ENCODE assay signal across 8 mouse cellular contexts in the genomic region with DNA sequence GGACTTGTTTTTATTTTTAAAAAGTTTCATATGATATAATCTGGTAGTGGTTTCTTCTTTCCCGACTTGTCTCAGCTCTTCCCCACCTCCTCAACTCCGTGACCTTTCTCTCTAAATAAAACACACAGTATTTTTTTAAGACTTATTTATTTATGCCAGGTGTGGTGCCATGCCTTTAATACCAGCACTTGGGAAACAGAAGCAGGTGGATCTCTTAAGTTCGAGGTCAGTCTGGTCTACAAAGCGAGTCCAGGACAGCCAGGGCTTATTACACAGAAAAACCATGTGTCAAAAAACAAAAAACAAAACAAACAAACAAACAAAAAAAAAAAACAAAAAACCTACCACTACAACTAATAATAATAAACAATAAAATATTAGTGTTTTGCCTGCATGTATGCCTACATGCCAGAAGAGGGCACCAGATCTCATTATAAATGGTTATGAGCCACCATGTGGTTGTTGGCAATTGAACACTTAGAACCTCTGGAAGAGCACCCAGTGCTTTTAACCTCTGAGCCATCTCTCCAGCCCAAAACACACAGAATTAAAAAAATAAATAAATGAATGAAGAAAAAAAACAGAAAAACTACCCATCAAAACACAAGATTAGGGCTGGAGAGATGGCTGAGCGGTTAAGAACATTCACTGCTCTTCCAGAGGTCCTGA. TPM values are rescaled to one million over a fixed set of nuclear protein-coding genes. Genes with fewer than 3 reads are reported as not detected.
DNase-seq lines count a peak whose midpoint lies in the region; ATAC-seq and TF ChIP-seq lines count a peak whose summit lies in the region.

No protein-coding gene starts in this region.

- intact Hi-C loops in gastrocnemius, adult 2 months (cut with DNase I): loop anchor here (2.0 to 10.0 kb wide), 2 partner anchors 19 to 675 kb away; a partner anchor contains a TSS
- intact Hi-C loops in gastrocnemius, postnatal 14 days (cut with DNase I; ENCODE audit: low total_unique reads): loop anchor here (5.0 kb wide), 1 partner anchor 113 kb away; no protein-coding TSS in a partner anchor

- WGBS in liver, embryonic 13.5 days (ENCODE audit: insufficient replicate concordance): 67% methylated on average over 5 of the region's 5 CpGs

- H3K4me3 ChIP-seq in gastrocnemius, adult 2 months: no peak overlapping the region
- no peak overlapping the region for H3K4me3 ChIP-seq in liver, embryonic 13.5 days (replicated peaks)

- H3K27me3 ChIP-seq in liver, embryonic 13.5 days: no peaks in the 10 kb centered on the region

- H3K9ac ChIP-seq in liver, embryonic 13.5 days: no peak overlapping the region

- TF ChIP-seq CTCF in gastrocnemius, adult 2 months (IDR thresholded peaks at IDR 0.05): peak; percentile 88

- H3K4me1 ChIP-seq in liver, embryonic 13.5 days (replicated peaks): peaks cover 49% of the 10 kb centered on the region

- peaks cover 18% of the 10 kb centered on the region for H3K36me3 ChIP-seq in liver, embryonic 13.5 days

- no peak for DNase-seq in gastrocnemius, adult 2 months
- DNase-seq in gastrocnemius, postnatal 14 days: no peak
- DNase-seq in 3134 (ENCODE audit: extremely low read depth, insufficient read length, low spot score) (peak; percentile 51), MN1 (ENCODE audit: low spot score) (peak; percentile 72)
- DNase-seq in liver, embryonic 13.5 days: no peak
- no peak for DNase-seq in frontal cortex, adult 2 months (ENCODE audit: extremely low spot score in 1 of 2, low spot score in 1 of 2)
- no peak for DNase-seq in layer of hippocampus, postnatal 36 days
- no peak for DNase-seq in spleen, adult 12 weeks (ENCODE audit: low spot score)

- H3K4me2 ChIP-seq in liver, embryonic 13.5 days: 0 out of 2 replicates have a peak overlapping the region, but pooled peaks have one; percentile 97

- no peak overlapping the region; the same call in 1 of the 2 replicates for H3K27ac ChIP-seq in gastrocnemius, adult 2 months
- H3K27ac ChIP-seq in liver, embryonic 13.5 days: no peak overlapping the region

- H3K9me3 ChIP-seq in liver, embryonic 13.5 days (replicated peaks): no peaks in the 10 kb centered on the region

- no peak for ATAC-seq in liver, embryonic 13.5 days (ENCODE audit: low read depth)

RNA-seq across cellular contexts. Expression of a gene that starts 1.4 kb away (rescaled TPM):
- total RNA-seq in gastrocnemius, adult 2 months (2021): 1 to 10 TPM; 6.6 to 8.9 TPM
- 1 to 10 TPM; 6.0 TPM for total RNA-seq in gastrocnemius, postnatal 14 days (2021)
- polyA plus RNA-seq in liver, embryonic 13.5 days (2015; fragmentation: Nextera tagmentation; extraction: Ambion mirVana): 15.1 and 17.3 TPM in 2 replicates
- polyA plus RNA-seq in frontal cortex, adult 2 months (2012; rRNA removed): 10.1 TPM in 2 replicates
- total RNA-seq in layer of hippocampus, postnatal 36 days (2021): 10 to 100 TPM; 10.4 to 11.1 TPM

RNA-seq across cellular contexts. Expression of a gene that starts 20.6 kb away (rescaled TPM):
- 10 to 100 TPM; 18.3 to 21.1 TPM for total RNA-seq in gastrocnemius, adult 2 months (2021)
- total RNA-seq in gastrocnemius, postnatal 14 days (2021): 10 to 100 TPM; 14.6 to 16.0 TPM
- polyA plus RNA-seq in liver, embryonic 13.5 days (2015; fragmentation: Nextera tagmentation; extraction: Ambion mirVana): 15.5 and 20.4 TPM in 2 replicates
- polyA plus RNA-seq in frontal cortex, adult 2 months (2012; rRNA removed): 84.4 and 85.5 TPM in 2 replicates
- total RNA-seq in layer of hippocampus, postnatal 36 days (2021): 100 to 1,000 TPM; 100 to 105 TPM

Comparison
In these comparisons a context has a peak if more than half of its experiments do, and no peak if none do; other contexts are left out.
1. DNase-seq: peak in 3134 (single experiment) and MN1 (single experiment); none in gastrocnemius, adult 2 months (single experiment), gastrocnemius, postnatal 14 days (single experiment), liver, embryonic 13.5 days (single experiment), frontal cortex, adult 2 months (0 of 2), layer of hippocampus, postnatal 36 days (0 of 2) and spleen, adult 12 weeks (single experiment).
2. RNA of a gene that starts 20.6 kb away (total RNA-seq): 100 to 105 TPM in layer of hippocampus, postnatal 36 days; 18.3 to 21.1 TPM in gastrocnemius, adult 2 months and 14.6 to 16.0 TPM in gastrocnemius, postnatal 14 days; every median in the first group is over 4 times any median in the second.